Mouse (Mus musculus): ENCODE results near the gene Kcnj10.

The Kcnj10 gene

GRCm38 (mm10) chr1:172376198-172376667, 35.2 kb downstream of the Kcnj10 start, which contains the start of gene Pigm:
Gene Pigm (plus strand): TSS chr1:172376546.
- CTCF ChIA-PET, result no interaction called here

- CTCF ChIA-PET, result no interaction called here
Observed at GRCm38 (mm10) chr1:172376758-172377458, 35.9 kb downstream of the Kcnj10 start.

DNA sequence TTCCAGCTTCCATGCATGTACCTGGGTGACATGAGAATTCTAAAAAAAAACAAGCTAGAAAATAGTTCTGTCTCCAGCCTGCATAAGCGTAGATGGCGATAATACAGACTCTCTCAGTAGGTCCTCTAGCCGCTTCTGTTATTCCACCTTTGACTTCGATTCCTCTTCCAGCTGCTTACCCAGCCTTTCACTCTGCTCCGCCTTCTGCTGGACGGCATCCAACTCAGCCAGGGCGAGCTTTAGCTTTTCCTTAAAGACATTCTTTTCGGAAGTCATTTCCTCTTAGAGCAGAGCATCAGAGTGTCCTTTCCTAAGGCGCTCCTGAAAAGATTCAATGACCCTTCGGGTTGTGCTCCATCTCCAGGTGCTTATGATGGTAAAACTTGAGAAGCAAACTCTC, 39.1 kb downstream of the Kcnj10 start:
- CTCF ChIA-PET, result no interaction called here

DNA sequence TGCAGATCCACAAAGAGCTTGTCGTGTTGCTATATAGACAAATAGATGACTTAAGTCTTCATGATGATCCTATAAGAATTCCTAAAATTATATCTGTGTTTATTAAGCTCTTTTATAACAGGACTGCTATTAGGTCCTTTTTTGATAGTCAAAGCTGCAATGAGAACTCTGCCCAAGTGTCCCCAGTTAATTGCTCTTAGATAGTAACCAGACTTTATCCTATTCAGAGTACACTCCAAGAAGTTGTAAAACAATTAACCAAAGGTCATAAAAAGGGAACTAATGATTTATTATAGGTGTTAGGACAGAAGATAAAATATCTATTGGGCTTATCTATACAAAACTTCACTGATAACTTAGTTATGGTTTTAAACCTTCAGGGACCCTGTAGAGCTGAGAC, 41.1 kb downstream of the Kcnj10 start:
- CTCF ChIA-PET, result no interaction called here

DNA sequence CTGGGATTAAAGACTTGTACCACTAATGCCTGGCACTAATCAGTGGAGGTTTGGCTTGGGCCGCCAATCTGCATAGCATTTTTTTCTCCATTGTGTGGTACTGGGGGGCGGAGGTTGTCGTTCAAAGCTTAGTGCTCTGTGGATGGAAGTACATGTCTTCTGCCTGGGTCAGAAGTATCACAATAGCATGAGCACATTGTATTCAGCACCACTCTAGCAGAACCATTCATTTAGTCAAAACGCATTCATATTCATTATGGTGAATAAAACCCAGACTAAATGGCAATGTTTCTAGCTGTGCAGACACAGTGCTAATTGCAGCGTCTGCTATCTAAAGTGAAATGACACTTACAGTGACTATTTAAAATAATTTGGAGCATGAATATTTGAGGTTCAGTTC, 46.2 kb downstream of the Kcnj10 start:
- CTCF ChIA-PET, result no interaction called here

GRCm38 (mm10) chr1:172390769-172391168, 49.8 kb downstream of the Kcnj10 start:
- CTCF ChIA-PET, result no interaction called here

DNA sequence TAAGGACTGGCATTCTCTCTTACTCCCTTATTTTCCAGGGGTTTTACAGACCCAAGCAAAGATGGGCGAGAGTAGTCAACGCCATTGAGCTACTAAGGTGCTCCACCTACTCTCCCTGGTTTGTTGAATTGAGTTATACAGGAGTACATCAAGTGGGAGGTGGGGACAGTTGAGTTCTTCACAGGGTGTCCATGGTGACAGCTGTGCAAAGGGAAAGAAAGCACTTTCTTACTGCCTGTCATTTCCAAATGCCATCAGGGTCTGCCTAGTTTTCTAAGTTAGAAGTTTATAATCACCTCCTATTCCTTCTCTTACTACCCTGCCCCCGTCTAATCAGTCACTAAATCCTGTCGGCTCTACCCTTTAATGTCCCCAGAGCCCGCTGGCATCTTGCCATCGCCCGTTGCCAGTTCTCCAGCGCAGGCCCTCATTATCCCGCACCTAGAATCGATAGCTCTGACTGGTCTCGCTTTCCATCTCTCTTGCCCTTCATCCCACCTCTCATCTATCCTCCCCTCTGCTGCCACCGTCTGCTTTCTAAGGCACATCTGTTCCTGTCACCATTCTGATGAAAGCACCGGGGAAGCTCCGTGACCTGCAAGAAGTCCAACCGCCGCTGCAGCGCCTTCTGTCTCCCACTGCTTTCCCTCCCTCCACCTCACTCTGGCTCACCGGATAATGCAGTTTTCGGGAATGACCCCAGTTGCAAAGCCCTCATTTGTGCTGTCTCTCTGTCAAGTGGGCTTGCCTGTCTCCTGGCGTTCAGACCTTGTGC, 51.0 kb downstream of the Kcnj10 start:
- CTCF ChIA-PET, result no interaction called here

GRCm38 (mm10) chr1:172392643-172393170, 51.7 kb downstream of the Kcnj10 start:
- CTCF ChIA-PET, result no interaction called here

DNA sequence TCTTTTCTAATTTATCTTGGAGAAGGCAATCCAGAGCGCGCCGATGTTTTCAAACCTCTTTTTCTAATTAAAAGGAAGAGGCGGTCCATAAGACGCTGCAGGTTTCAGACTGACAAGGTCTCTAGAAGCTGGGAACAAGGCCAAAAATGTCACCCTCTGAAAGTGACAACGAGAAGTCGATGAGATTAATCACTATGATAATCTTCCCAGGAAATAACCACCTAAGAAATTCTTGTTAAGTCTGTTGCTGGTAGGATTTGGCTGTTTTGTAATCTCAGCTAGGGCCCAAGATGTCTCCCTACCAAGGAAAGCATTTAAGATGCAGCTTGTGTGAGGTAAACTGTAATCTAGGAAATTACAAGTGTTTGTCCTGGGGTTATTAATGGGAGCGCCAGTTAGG, 52.7 kb downstream of the Kcnj10 start:
- CTCF ChIA-PET, result no interaction called here

- CTCF ChIA-PET, result interaction anchor here (0.7 kb wide), 1 partner anchor 134 kb away, joined by 17 read pairs; no protein-coding TSS in a partner anchor
Observed at GRCm38 (mm10) chr1:172396996-172397752, 56.2 kb downstream of the Kcnj10 start.

DNA sequence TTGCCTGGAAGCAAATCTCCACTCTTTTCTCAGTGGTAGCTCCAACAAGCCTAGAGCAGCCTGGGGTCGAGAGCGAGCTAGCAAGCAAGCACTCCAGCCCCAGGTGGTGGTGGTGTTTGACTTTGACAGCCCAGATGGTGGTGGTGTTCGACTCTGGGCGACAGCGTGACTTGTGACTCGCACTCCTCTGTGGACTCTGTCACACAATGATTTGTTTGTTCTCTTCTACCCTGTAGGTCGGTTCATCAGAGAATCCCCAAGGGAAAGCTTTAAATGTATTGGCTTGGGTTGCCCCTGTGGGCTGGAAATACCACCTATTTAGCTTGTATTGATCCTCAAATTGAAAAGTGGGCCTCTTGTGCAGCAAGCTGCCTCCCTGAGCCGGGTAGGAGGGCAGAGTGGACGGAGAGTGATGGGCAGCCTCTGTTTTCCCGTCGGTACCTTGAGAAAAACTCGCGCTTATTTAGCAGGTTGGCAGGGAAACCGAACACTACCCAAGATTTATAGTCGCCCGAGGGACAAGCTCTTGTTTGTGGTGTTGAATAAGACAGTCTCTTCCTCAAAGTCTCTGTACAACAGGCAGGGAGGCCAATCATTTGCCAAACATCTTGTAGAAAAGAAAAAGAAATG, 65.2 kb downstream of the Kcnj10 start:
- CTCF ChIA-PET, result no interaction called here

DNA sequence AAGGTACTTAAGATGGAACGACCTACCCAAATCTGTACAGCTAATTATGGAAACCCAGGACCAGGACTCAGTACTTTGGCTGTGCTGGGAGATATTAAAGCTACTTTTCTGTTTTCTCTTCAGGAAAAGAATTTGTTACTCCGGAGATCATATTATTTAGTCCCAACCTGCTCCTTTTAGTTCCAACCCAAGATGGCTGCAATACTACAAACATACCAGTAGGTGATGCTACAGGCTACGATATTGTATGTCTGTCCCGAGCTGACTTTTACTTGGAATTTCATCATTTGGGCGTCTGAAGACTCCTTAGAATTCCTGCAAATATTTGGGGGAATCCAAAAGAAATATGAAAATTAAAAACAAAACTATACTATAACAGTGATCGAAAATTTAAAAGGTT, 68.0 kb downstream of the Kcnj10 start:
- CTCF ChIA-PET, result interaction anchor here (0.5 to 1.8 kb wide), 7 partner anchors 10 to 892 kb away, joined by 3 to 14 read pairs (median 4); no protein-coding TSS in a partner anchor

DNA sequence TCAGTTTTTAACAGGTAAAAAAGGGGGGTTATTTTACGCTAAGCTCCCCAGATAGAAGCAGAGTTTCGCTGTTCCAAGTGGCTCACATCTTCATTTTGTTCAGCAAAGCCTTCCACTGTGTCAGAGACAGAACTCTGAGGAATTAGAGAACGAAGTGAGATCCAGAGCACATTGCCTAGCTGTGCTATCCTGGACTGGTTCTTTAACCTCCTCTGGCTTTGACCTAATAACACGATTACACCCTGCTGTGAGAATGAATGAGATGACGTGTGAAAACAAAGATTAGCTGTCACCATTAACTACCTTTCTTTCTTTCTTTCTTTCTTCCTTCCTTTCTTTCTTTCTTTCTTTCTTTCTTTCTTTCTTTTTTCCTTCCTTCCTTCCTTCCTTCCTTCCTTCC, 68.4 kb downstream of the Kcnj10 start:
- CTCF ChIA-PET, result interaction anchor here (0.7 to 1.8 kb wide), 5 partner anchors 81 to 893 kb away, joined by 3 to 14 read pairs (median 4); no protein-coding TSS in a partner anchor

DNA sequence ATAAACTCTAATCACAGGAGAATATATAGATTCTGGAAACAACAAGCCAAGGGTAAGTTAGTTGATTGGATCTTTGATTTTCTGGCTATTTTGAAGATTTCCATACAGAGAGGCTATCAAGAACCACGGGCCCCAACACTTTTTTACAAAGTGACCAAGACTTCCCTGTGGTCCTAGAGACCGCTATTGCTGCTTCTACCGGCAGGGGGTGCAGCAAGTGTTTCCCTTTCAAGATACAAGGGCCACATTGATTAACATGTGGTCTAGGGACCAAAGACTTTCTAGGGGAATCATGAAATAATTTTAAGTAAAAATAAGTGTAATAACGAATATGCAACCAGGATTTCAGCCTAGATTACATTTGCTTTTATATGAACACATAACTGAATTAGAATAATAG, 69.8 kb downstream of the Kcnj10 start:
- CTCF ChIA-PET, result no interaction called here

- CTCF ChIA-PET, result interaction anchor here (0.6 to 0.7 kb wide), 5 partner anchors 26 to 978 kb away, joined by 3 to 5 read pairs (median 3); partner anchors contain the start of gene Tagln2
Observed at GRCm38 (mm10) chr1:172412204-172412603, 71.2 kb downstream of the Kcnj10 start.

- CTCF ChIA-PET, result interaction anchor here (0.9 kb wide), 1 partner anchor 69 kb away, joined by 3 read pairs; no protein-coding TSS in a partner anchor
Observed at GRCm38 (mm10) chr1:172413491-172414230, 72.7 kb downstream of the Kcnj10 start.

DNA sequence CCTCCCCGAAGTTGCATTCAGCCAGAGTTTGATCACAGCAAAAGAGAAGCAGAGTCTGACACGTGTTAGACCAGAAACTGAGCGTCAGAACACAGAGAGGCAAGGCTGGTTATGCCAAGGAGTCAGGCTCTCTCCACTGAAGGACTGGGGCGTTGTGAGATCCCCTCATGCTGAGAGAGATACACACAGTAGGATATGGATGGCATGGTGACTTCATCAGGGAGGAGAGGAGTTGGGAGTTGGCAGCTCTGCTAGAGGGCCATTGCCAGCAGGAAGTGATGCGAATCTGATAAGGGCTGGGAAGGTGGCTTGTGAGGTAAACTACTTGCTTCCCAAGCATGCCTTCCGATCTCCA, 73.2 kb downstream of the Kcnj10 start:
- CTCF ChIA-PET, result interaction anchor here (0.7 to 1.2 kb wide), 2 partner anchors 12 to 77 kb away, joined by 4 read pairs; no protein-coding TSS in a partner anchor

GRCm38 (mm10) chr1:172415061-172415460, 74.1 kb downstream of the Kcnj10 start:
- CTCF ChIA-PET, result interaction anchor here (0.6 to 1.2 kb wide), 2 partner anchors 77 to 600 kb away, joined by 4 read pairs; no protein-coding TSS in a partner anchor

- CTCF ChIA-PET, result interaction anchor here (1.0 kb wide), 1 partner anchor 72 kb away, joined by 4 read pairs; no protein-coding TSS in a partner anchor
Observed at GRCm38 (mm10) chr1:172418173-172418572, 77.2 kb downstream of the Kcnj10 start.

DNA sequence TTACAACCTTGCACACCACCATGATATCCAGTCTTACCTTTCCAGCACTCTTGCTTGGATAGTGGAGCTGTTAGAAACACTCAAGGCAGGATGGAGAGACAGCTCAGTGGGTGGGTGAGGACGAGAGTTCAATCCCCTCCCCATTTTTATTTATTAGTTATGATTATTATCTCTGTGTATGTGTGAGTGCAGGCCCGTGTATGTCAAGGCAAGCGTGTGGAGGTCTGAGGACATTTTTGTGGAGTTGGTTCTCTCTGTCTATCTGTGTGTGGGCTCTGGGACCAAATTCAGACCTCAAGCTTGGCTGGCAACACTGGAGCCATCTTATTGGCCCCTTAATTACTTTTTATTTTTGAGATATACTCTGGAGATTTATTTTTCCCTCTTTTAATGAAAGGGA, 77.6 kb downstream of the Kcnj10 start:
- CTCF ChIA-PET, result interaction anchor here (1.0 kb wide), 1 partner anchor 71 kb away, joined by 4 read pairs; no protein-coding TSS in a partner anchor

Measured in spleen, embryonic (tissue).